Mouse (Mus musculus) brain, embryonic 14.5 days (tissue): ENCODE measurements around the gene Ybey. TPM values are rescaled to one million over a fixed set of nuclear protein-coding genes. Genes with fewer than 3 reads are reported as not detected.
A peak's percentile ranks its signal among the peaks of the same experiment; 100 is the strongest.

ENCODE experiments used
- DNase-seq: peaks from one replicate; pipeline ENCODE4 v3.0.0-alpha.2; 2011; ENCODE audit warnings: low read depth
- CTCF ChIP-seq: fragments of 200-500 bp; IDR thresholded peaks from 2 replicates; pipeline ENCODE4 v1.5.1; 2012; ENCODE audit warnings: inconsistent platforms, mild to moderate bottlenecking, moderate library complexity, borderline replicate concordance; ENCODE audit not compliant: insufficient read depth, insufficient read length; ENCODE audit errors: extremely low read depth
- POLR2A ChIP-seq: fragments of 200-500 bp; IDR thresholded peaks from 2 replicates; pipeline ENCODE4 v1.6.1; 2012; ENCODE audit warnings: mild to moderate bottlenecking, inconsistent platforms, borderline replicate concordance; ENCODE audit not compliant: poor library complexity, insufficient read depth, insufficient read length, severe bottlenecking; ENCODE audit errors: extremely low read depth
- polyA plus RNA-seq: library from polyadenylated mRNA; depleted of rRNA; stranded (reverse); fragments of >200 nt; gene quantifications from 2 replicates; pipeline ENCODE4 v1.2.3, GENCODE M21; 2012

The Ybey gene
- polyA plus RNA-seq, 1 experiment, result 4.3 TPM

GRCm38 (mm10) chr10:76480851-76481250, 11.9 kb upstream of the Ybey start:
- TF ChIP-seq POLR2A (no peak), CTCF (no peak)
- no peak for DNase-seq

GRCm38 (mm10) chr10:76473759-76474158, 4.8 kb upstream of the Ybey start:
- no peak for TF ChIP-seq POLR2A
- no peak for TF ChIP-seq CTCF
- no peak for DNase-seq

GRCm38 (mm10) chr10:76462721-76463120, 6.2 kb downstream of the Ybey start:
- TF ChIP-seq CTCF (no peak), POLR2A (no peak)

GRCm38 (mm10) chr10:76462312-76462711, 6.6 kb downstream of the Ybey start:
- no peak for TF ChIP-seq POLR2A
- TF ChIP-seq CTCF, result no peak
- DNase-seq, result no peak

More at GRCm38 (mm10) chr10:76462721-76463120, 6.2 kb downstream of the Ybey start:
- DNase-seq, result no peak

GRCm38 (mm10) chr10:76461255-76461654, 7.7 kb downstream of the Ybey start:
- TF ChIP-seq POLR2A, result no peak
- no peak for TF ChIP-seq CTCF
- DNase-seq, result no peak

- TF ChIP-seq POLR2A, result no peak
- peak; percentile 73 for TF ChIP-seq CTCF
- DNase-seq, result peak; percentile 62
These were observed 13.6 kb downstream of the Ybey start for GRCm38 (mm10) chr10:76455289-76455688.

GRCm38 (mm10) chr10:76448851-76449250, 20.1 kb downstream of the Ybey start, which contains the start of gene 2610028H24Rik:
2610028H24Rik (plus strand) TSS chr10:76449081.
- DNase-seq, result no peak
- no peak for TF ChIP-seq POLR2A

- TF ChIP-seq POLR2A, result no peak
- TF ChIP-seq CTCF, result no peak
- DNase-seq, result no peak
These were observed 21.3 kb downstream of the Ybey start for GRCm38 (mm10) chr10:76447406-76448229.

- DNase-seq, result no peak
- no peak for TF ChIP-seq CTCF
- no peak for TF ChIP-seq POLR2A
These were observed 22.8 kb downstream of the Ybey start for GRCm38 (mm10) chr10:76445996-76446681.

GRCm38 (mm10) chr10:76442178-76443088, 26.5 kb downstream of the Ybey start, which contains the start of gene Pcnt:
Pcnt (minus strand) TSS chr10:76442786.
- peak; percentile 99 for DNase-seq
- TF ChIP-seq CTCF, result peak; percentile 76
- peak; percentile 38; the same call in 1 of the 2 replicates for TF ChIP-seq POLR2A

GRCm38 (mm10) chr10:76440281-76440680, 28.6 kb downstream of the Ybey start, which contains the start of gene AC141477.1:
AC141477.1 (minus strand) TSS chr10:76440444.
- no peak for TF ChIP-seq CTCF
- TF ChIP-seq POLR2A, result no peak
- no peak for DNase-seq
